Mouse (Mus musculus) urinary bladder, postnatal 10 days (tissue): Measurements from ENCODE around the gene Lclat1.

Source experiments
- DNase-seq: peaks from one replicate; pipeline ENCODE4 v3.0.0; 2022; ENCODE audit warnings: low spot score

The Lclat1 gene

DNA sequence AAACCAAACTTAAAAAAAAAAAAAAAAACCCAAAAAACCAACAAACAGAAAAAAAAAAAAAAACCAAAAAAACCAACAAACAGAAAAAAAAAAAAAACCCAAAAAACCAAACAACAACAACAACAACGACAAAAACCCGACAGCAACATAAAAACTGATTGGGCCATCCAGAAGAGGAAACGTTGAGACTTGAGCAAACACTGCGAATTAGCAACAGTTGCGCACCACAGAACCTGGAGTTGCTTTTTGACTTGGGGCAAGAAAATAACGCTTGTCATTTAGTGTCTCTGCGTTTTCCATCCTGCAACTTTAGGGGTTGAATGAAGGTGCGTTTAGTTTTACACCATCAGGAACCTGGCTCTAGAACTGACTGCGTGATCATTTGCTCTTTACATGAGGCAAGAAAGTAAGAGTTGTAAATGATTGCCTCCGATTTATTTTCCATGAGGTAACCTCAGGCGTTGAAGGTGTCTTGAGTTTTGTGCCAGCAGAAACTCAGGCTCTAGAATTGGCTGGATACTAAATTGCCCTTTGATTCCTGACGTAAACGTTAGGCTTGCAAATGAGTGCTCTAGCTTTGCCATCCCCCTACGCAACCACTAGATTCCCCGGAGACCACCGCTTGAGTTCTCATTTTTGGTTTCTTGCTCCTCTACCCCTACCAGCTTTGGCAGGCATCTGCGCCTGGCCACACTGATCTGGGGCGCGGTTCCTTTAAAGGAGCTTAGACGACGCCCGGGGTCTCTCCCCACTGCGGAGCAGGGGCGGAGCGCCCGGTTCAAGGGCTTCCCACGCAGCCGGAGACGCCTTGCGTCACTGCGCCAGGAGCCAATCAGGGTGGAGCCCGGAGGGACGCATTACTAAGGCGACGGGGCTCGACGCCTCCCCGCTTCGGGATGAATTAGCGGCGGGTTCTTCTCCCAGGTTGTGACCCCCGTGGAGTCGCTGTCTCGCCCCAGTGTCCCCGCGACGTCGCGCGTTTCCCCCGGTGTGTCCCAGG, at the start of gene Lclat1:
Gene Lclat1 (plus strand): TSS at position 828 of the 1,000 bp plus-strand sequence.
- DNase-seq, result peak; percentile 68

GRCm38 (mm10) chr17:73058319-73058718, 49.5 kb upstream of the Lclat1 start:
- DNase-seq, result no peak

DNA sequence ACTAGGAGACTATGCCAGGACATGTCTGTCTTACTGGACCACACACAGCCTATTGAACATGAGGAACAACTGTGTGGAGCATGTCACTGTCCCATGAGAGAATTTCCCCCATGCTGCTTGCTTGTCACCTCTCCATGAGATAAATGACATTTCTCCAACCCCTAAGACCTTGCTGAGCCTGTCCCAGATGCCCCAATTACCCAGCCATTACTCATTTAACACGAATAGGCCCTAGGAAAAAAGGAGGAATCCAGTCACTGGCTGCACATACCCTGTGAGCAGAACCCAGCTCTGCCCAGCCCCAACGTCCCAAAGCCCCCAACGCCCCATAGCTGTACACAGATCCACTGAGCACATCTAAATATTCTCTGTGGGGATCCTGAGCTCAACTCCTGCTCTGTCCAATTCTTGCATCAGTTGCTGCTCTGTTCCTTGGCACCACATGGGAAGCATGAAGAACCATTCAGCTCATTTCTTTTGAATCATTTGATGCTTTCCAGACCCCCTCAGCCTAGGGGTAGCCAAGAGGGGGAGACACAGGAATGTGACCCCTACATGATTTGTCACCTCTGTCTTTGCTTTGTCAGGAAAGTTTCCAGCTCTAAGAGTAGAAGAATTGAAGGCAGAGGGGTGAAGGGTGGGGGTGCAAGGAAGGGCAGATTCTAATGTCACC, 47.4 kb upstream of the Lclat1 start:
- no peak for DNase-seq

GRCm38 (mm10) chr17:73060897-73061252, 46.9 kb upstream of the Lclat1 start:
- no peak for DNase-seq

GRCm38 (mm10) chr17:73062701-73063100, 45.1 kb upstream of the Lclat1 start:
- no peak for DNase-seq

DNA sequence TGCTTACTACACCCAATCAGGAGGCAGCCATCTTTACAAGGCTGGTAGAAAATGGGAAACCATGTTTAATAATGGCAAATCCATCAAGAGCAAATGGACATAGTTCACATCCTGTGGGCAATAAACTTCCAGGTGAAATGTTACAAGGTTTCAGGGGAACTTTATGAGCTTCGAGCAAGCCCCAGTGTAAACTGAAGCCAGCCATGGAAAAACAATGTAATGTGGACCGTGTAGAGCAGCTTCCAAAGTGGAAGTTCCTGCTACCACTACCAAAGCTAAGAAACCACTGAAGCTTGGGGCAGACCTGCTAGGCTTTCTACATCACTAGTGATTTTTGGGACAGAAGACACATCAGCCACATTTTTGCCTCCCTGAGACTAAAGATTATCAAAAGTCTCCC, 44.5 kb upstream of the Lclat1 start:
- DNase-seq, result no peak

DNA sequence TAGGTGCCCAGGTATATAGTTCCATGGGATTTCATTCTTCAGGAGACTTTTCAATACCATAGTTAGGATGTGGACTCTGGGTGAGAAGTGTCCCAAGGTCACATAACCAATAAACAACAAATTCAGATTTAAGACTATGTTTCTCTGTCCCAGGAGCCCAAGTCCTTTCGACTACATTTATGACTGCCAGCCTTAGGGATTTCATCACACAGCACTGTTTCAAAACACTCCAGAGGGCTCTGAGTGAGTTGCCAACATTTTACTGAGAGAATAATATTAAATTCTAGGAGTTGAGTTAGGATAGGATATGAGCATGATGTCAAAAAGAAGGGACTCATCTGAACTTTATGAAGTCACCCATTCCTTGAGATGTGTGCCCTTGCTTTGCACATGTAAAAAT, 44.0 kb upstream of the Lclat1 start:
- DNase-seq, result no peak

DNA sequence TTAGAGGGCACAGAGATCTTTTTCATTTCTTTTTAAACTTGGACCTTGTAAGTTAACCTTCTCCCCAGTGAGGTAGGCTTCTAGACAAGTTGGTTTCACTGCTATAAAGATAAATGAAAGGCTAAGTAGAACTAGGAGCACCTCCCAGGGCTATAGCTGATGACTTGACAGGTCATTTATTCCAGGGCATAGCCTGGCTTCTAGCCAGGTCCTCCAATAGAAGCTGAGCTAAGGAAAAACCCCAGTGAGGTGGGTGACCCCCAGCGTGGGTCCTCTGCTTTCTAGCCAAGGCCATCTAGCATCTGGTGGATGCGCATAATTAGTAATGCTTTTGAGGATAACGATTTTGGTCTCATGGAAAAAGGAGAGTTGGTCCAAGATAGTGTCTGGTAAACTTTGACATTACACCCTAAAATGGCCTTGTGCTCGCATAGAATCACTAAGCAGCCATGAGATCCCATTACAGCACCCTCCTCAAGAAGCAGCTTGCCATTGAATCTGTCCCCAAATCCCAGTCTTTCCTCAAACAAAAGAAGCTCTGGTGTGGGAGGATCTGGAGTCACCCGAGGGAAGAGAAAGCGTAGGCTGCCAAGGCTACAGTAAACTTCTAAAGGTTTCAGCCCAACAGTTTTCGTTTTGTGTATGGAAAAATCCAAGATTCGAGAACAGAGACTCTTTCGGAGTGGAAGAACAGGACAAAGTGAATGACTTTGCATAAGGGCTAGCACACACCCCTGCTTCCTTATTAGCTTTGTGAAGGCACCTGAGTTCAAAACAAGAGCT, 41.2 kb upstream of the Lclat1 start:
- DNase-seq, result no peak

GRCm38 (mm10) chr17:73067423-73067822, 40.4 kb upstream of the Lclat1 start:
- DNase-seq, result no peak

DNA sequence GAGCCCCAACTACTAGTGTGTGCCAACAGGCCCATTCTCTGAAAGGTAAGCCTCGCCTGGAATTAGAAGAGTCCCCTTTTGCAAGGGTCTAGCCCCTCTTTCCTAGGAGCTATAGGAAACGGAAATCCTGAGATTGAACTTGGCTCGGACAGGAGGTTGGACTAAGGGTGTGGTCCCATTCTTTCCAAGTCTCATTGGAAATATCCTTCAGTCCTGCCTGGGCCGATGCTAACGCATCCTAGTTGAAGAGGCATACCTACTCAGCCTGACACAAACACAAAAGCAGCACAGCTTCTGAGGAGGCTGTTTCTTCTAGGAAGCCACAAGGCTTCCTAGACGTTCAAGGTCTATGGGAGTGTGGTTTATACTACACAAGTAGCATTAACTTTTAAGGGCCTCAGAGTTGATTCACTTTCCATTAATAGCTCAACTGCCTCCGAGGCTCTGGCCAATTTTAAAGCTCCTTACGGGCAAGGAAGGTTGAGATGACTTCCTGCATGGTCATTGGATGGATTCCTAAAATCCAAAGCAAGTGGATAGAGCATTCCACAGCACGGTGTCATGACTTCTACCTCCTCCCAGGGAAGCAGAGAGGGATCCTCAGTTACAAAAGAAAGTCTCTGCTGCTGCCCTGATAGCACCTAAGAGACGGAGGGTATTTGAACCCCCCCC, 39.3 kb upstream of the Lclat1 start:
- DNase-seq, result no peak

GRCm38 (mm10) chr17:73070466-73070865, 37.3 kb upstream of the Lclat1 start:
- no peak for DNase-seq

- no peak for DNase-seq
Measured at GRCm38 (mm10) chr17:73071725-73072263, 36.0 kb upstream of the Lclat1 start.

DNA sequence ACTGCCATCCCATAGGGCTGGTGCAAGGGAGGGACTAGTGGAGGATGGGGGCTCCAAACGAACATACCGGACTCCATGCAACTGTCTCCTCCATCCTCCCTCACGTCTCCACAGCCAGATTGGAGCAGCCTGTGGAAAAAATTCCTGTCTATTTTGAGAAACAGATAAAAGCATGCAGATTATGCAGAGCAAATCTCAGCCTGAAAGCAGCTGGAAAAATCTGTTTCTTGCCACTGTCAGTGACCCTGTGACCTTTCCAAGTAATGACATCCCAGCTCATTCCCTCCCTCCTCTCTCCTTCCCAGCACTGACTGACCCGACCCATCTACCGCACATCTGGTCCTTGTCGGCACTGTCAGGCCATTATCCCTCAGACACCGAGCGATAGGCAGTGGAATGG, 35.5 kb upstream of the Lclat1 start:
- DNase-seq, result peak; percentile 23

GRCm38 (mm10) chr17:73074631-73075030, 33.2 kb upstream of the Lclat1 start:
- no peak for DNase-seq

DNA sequence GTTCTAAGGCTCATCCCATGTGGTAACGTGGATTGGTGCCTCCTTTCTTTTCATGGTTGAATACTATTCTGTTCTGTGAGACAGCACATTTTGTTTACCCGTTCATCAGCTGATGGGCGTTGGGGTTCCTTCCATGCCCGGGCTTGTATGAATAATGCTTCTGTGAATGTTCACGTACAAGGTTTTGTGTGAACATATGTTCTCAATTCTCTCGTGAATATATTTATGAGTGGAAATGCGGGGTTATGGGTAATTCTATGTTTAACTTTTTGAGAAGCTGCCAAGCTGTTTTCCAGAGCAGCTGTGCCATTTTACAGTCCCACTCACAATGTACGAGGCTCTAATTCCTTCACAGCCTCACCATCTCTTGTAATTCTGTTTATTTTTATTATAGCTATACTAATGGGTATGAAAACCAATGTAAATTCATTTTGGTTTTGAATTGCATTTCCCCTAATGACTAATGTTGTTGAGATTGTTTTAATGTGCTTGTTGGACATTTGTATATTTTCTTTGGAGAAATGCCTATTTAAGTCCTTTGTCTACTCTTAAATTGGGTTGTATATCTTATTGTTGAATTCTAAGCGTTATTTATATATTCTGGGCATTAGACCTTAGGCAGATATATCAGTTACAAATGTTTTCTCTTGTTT, 32.4 kb upstream of the Lclat1 start:
- no peak for DNase-seq

DNA sequence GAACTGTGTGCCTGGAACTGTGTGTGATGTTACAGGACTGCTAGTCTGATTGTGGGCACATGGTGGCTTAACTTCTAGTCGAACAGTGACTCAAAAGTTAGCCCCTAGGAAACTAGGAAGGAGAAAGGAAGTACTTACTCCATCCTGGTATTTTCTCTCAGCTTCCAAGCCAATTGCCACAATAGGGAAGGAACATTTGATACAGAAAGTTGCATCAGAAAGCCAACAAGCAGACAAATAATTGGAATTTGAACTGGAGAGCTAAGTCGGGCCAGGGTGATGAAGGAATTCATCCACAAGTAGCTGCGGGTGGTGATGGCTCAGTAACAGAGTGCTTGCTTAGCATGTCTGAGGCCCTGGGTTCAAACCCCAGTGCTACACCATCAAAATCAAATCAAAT, 30.1 kb upstream of the Lclat1 start:
- no peak for DNase-seq

DNA sequence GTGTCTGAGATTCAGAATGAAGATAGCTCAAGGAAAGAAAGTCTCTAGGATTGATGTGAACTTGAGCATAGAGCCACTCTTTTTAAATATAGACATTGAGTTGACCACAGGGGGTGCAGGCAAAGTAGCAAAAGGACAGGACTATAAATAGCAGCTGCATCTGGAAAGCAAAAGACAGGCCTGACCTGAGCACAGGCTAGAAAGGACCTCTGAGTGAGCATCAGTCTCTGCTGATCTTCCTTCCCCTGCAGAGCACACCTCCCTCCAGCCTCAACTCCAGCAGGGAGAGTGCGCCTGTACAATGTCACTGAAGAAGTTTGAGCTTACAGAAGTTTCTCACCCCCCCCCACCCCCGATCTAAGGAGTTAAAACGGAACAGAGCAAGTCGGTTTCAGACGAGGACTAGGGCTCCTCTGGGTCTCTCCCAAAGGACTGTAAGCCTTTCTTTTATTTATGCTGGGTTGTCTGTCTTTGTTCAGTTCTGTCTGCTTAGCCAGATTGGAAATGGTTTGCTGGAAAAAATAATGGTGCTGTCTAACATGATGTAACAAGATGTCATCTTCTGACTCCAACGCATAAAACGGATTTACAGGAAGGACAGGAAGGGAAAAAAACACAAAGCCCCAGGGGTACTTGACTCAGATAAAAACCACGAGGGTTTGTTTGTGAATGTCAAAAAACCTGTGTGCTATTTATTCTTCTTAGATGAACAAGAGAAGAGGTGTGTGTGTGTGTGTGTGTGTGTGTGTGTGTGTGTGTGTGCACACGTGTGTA, 26.2 kb upstream of the Lclat1 start:
- no peak for DNase-seq

- no peak for DNase-seq
Measured at GRCm38 (mm10) chr17:73082506-73083196, 25.1 kb upstream of the Lclat1 start.

- no peak for DNase-seq
Measured at GRCm38 (mm10) chr17:73087045-73087910, 20.5 kb upstream of the Lclat1 start.
